Mouse (Mus musculus): ENCODE measurements around the gene Tspan11. TPM values are rescaled to one million over a fixed set of nuclear protein-coding genes. Genes with fewer than 3 reads are reported as not detected.

Gene Tspan11
- polyA plus RNA-seq, 1 experiment, result 8.3 TPM

GRCm38 (mm10) chr6:127965497-127965896, 78.1 kb downstream of the Tspan11 start:
- 38% methylated on average over 8 of the region's 8 CpGs for WGBS
- peak in 1 of 2 experiments; percentile 36 for DNase-seq
- TF ChIP-seq POLR2A (IDR thresholded peaks at IDR 0.05; ENCODE audit: borderline replicate concordance, insufficient read depth, low read length) (no peak), CTCF (IDR thresholded peaks at IDR 0.05; ENCODE audit: borderline replicate concordance, insufficient read depth, low read depth, low read length) (0 out of 2 replicates have a peak, but pooled peaks have one; percentile 29)
- Histone ChIP-seq H3K27ac (ENCODE audit: insufficient read depth, low read length) (no peak overlapping the region), H3K4me1 (ENCODE audit: control insufficient read depth, insufficient read depth, low read length) (peaks cover 5% of the 10 kb centered on the region), H3K4me3 (replicated peaks; ENCODE audit: insufficient read depth, low read depth, low read length) (no peak overlapping the region), H3K27me3 (ENCODE audit: control insufficient read depth, insufficient read depth, low read length) (no peaks in the 10 kb centered on the region)

GRCm38 (mm10) chr6:127969709-127970108, 82.3 kb downstream of the Tspan11 start:
- no peak for TF ChIP-seq CTCF (IDR thresholded peaks at IDR 0.05; ENCODE audit: borderline replicate concordance, insufficient read depth, low read depth, low read length)
- no peak for TF ChIP-seq POLR2A (IDR thresholded peaks at IDR 0.05; ENCODE audit: borderline replicate concordance, insufficient read depth, low read length)
- peak in 1 of 2 experiments; percentile 41 for DNase-seq
- 42% methylated on average over 7 of the region's 7 CpGs for WGBS
- Histone ChIP-seq H3K27ac (ENCODE audit: insufficient read depth, low read length) (no peak overlapping the region), H3K4me3 (replicated peaks; ENCODE audit: insufficient read depth, low read depth, low read length) (no peak overlapping the region), H3K27me3 (ENCODE audit: control insufficient read depth, insufficient read depth, low read length) (no peaks in the 10 kb centered on the region), H3K4me1 (ENCODE audit: control insufficient read depth, insufficient read depth, low read length) (peaks cover 42% of the 10 kb centered on the region)

GRCm38 (mm10) chr6:127970120-127970519, 82.7 kb downstream of the Tspan11 start:
- DNase-seq, result peak; percentile 85 to 94
- no peak overlapping the region for H3K4me3 ChIP-seq (replicated peaks; ENCODE audit: insufficient read depth, low read depth, low read length)
- H3K4me1 ChIP-seq (ENCODE audit: control insufficient read depth, insufficient read depth, low read length), result peaks cover 47% of the 10 kb centered on the region
- H3K27ac ChIP-seq (ENCODE audit: insufficient read depth, low read length), result no peak overlapping the region
- 5% methylated on average over 7 of the region's 7 CpGs for WGBS
- H3K27me3 ChIP-seq (ENCODE audit: control insufficient read depth, insufficient read depth, low read length), result no peaks in the 10 kb centered on the region
- no peak for TF ChIP-seq POLR2A (IDR thresholded peaks at IDR 0.05; ENCODE audit: borderline replicate concordance, insufficient read depth, low read length)
- peak; percentile 98 for TF ChIP-seq CTCF (IDR thresholded peaks at IDR 0.05; ENCODE audit: borderline replicate concordance, insufficient read depth, low read depth, low read length)

GRCm38 (mm10) chr6:127970848-127971247, 83.5 kb downstream of the Tspan11 start:
- TF ChIP-seq POLR2A (IDR thresholded peaks at IDR 0.05; ENCODE audit: borderline replicate concordance, insufficient read depth, low read length), result no peak
- no peak overlapping the region for H3K27ac ChIP-seq (ENCODE audit: insufficient read depth, low read length)
- H3K4me1 ChIP-seq (ENCODE audit: control insufficient read depth, insufficient read depth, low read length), result peaks cover 54% of the 10 kb centered on the region
- peak; percentile 26 to 36 for DNase-seq
- H3K4me3 ChIP-seq (replicated peaks; ENCODE audit: insufficient read depth, low read depth, low read length), result no peak overlapping the region
- WGBS, result 61% methylated on average over 5 of the region's 5 CpGs
- no peaks in the 10 kb centered on the region for H3K27me3 ChIP-seq (ENCODE audit: control insufficient read depth, insufficient read depth, low read length)

DNA sequence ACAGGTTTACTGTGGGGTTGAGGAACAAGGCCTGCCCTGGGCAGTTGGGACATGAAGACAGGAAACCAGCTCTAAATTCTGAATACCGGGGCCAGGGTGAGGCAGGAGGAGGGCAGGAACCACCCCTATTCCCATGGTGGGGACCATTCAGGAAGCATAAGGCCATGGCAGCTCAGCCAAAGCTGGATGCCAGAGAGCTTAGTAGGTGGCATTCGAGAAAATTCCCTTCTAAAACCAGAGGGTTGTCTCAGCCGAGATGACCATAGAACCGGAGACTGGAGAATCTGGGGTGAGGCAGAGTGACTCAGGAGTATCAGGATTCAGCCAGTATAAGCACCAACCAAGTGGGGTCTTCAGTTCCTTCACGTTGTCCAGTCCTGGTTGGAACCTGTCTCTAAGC, 84.5 kb downstream of the Tspan11 start:
- Histone ChIP-seq H3K27me3 (ENCODE audit: control insufficient read depth, insufficient read depth, low read length) (no peaks in the 10 kb centered on the region), H3K4me3 (replicated peaks; ENCODE audit: insufficient read depth, low read depth, low read length) (no peak overlapping the region)

GRCm38 (mm10) chr6:127973553-127973952, 86.2 kb downstream of the Tspan11 start:
- WGBS, result 44% methylated on average over 6 of the region's 6 CpGs
- peak overlapping the region; percentile 12; the same call in 1 of the 2 replicates for H3K27ac ChIP-seq (ENCODE audit: insufficient read depth, low read length)
- H3K27me3 ChIP-seq (ENCODE audit: control insufficient read depth, insufficient read depth, low read length), result no peaks in the 10 kb centered on the region
- no peak overlapping the region for H3K4me3 ChIP-seq (replicated peaks; ENCODE audit: insufficient read depth, low read depth, low read length)
- TF ChIP-seq CTCF (IDR thresholded peaks at IDR 0.05; ENCODE audit: borderline replicate concordance, insufficient read depth, low read depth, low read length) (no peak), POLR2A (IDR thresholded peaks at IDR 0.05; ENCODE audit: borderline replicate concordance, insufficient read depth, low read length) (no peak)
- DNase-seq, result no peak
- peaks cover 81% of the 10 kb centered on the region for H3K4me1 ChIP-seq (ENCODE audit: control insufficient read depth, insufficient read depth, low read length)

More for the DNA sequence above, 84.5 kb downstream of the Tspan11 start:
- peak in 1 of 2 experiments; percentile 28 for DNase-seq
- Histone ChIP-seq H3K27ac (ENCODE audit: insufficient read depth, low read length) (no peak overlapping the region), H3K4me1 (ENCODE audit: control insufficient read depth, insufficient read depth, low read length) (peaks cover 65% of the 10 kb centered on the region)
- WGBS, result 22% methylated on average over 5 of the region's 5 CpGs
- no peak for TF ChIP-seq POLR2A (IDR thresholded peaks at IDR 0.05; ENCODE audit: borderline replicate concordance, insufficient read depth, low read length)

- DNase-seq, result peak; percentile 33 to 42
- H3K4me3 ChIP-seq (replicated peaks; ENCODE audit: insufficient read depth, low read depth, low read length), result no peak overlapping the region
- TF ChIP-seq POLR2A (IDR thresholded peaks at IDR 0.05; ENCODE audit: borderline replicate concordance, insufficient read depth, low read length) (no peak), CTCF (IDR thresholded peaks at IDR 0.05; ENCODE audit: borderline replicate concordance, insufficient read depth, low read depth, low read length) (no peak)
- 27% methylated on average over 9 of the region's 9 CpGs for WGBS
- H3K4me1 ChIP-seq (ENCODE audit: control insufficient read depth, insufficient read depth, low read length), result peaks cover 85% of the 10 kb centered on the region
- H3K27me3 ChIP-seq (ENCODE audit: control insufficient read depth, insufficient read depth, low read length), result no peaks in the 10 kb centered on the region
- peak overlapping the region; percentile 12; the same call in 1 of the 2 replicates for H3K27ac ChIP-seq (ENCODE audit: insufficient read depth, low read length)
Measured at GRCm38 (mm10) chr6:127974000-127974399, 86.6 kb downstream of the Tspan11 start.

DNA sequence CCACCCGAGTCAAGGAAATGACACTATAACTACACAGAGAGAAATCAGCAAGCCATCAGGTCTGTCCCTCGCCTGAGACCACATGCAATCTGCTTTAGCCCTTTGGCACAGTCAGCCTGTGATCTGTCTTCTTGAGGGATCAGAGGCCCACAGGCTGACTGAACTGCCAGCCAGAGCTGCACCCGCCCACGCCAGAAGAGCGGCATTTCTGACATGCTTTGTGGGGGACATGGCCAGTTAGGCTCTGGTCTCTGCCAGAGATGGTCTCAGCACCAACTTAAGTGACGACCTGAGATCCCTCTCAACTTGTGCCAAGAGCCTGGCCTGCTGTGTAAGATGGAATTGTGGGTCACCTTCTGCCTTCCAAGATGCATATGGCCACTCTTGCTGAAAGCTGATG, 89.3 kb downstream of the Tspan11 start:
- WGBS, result 11% methylated on average over 6 of the region's 6 CpGs
- DNase-seq, result peak; percentile 59 to 63
- H3K4me3 ChIP-seq (replicated peaks; ENCODE audit: insufficient read depth, low read depth, low read length), result no peak overlapping the region
- H3K4me1 ChIP-seq (ENCODE audit: control insufficient read depth, insufficient read depth, low read length), result peaks cover 92% of the 10 kb centered on the region
- no peaks in the 10 kb centered on the region for H3K27me3 ChIP-seq (ENCODE audit: control insufficient read depth, insufficient read depth, low read length)
- H3K27ac ChIP-seq (ENCODE audit: insufficient read depth, low read length), result peak overlapping the region; percentile 82
- TF ChIP-seq CTCF (IDR thresholded peaks at IDR 0.05; ENCODE audit: borderline replicate concordance, insufficient read depth, low read depth, low read length), result no peak
- no peak for TF ChIP-seq POLR2A (IDR thresholded peaks at IDR 0.05; ENCODE audit: borderline replicate concordance, insufficient read depth, low read length)

Data from cerebellum, adult 2 months (tissue).